Mouse (Mus musculus): ENCODE results near the gene Ets2.
"Not testable (repeated sequence)": the region's sequence is repeated elsewhere in the genome, so short reads cannot be mapped to it uniquely, and the experiment has no call there.

The Ets2 gene

GRCm38 (mm10) chr16:95734785-95735184, 32.9 kb downstream of the Ets2 start:
- DNase-seq (ENCODE audit: low spot score), result no peak

- no peak for DNase-seq (ENCODE audit: low spot score)
Observed at GRCm38 (mm10) chr16:95736059-95736458, 34.2 kb downstream of the Ets2 start.

GRCm38 (mm10) chr16:95736470-95736869, 34.6 kb downstream of the Ets2 start:
- no peak for DNase-seq (ENCODE audit: low spot score)

GRCm38 (mm10) chr16:95739522-95739921, 37.6 kb downstream of the Ets2 start:
- no peak for DNase-seq (ENCODE audit: low spot score)

GRCm38 (mm10) chr16:95741358-95741757, 39.5 kb downstream of the Ets2 start:
- peak; percentile 56 for DNase-seq (ENCODE audit: low spot score)

GRCm38 (mm10) chr16:95741915-95742739, 40.3 kb downstream of the Ets2 start:
- DNase-seq (ENCODE audit: low spot score), result no peak

- DNase-seq (ENCODE audit: low spot score), result no peak
Observed at GRCm38 (mm10) chr16:95742740-95743030, 40.8 kb downstream of the Ets2 start.

GRCm38 (mm10) chr16:95743104-95743503, 41.2 kb downstream of the Ets2 start:
- no peak for DNase-seq (ENCODE audit: low spot score)

GRCm38 (mm10) chr16:95744771-95745170, 42.9 kb downstream of the Ets2 start:
- no peak for DNase-seq (ENCODE audit: low spot score)

GRCm38 (mm10) chr16:95745685-95746084, 43.8 kb downstream of the Ets2 start:
- DNase-seq (ENCODE audit: low spot score), result no peak

- no peak for DNase-seq (ENCODE audit: low spot score)
Observed at GRCm38 (mm10) chr16:95746565-95746964, 44.7 kb downstream of the Ets2 start.

- DNase-seq (ENCODE audit: low spot score), result no peak
Observed at GRCm38 (mm10) chr16:95749291-95750103, 47.6 kb downstream of the Ets2 start.

- DNase-seq (ENCODE audit: low spot score), result peak; percentile 38
Observed at GRCm38 (mm10) chr16:95750211-95750629, 48.3 kb downstream of the Ets2 start.

GRCm38 (mm10) chr16:95752502-95752901, 50.6 kb downstream of the Ets2 start:
- DNase-seq (ENCODE audit: low spot score), result no peak

- no peak for DNase-seq (ENCODE audit: low spot score)
Observed at GRCm38 (mm10) chr16:95753295-95753694, 51.4 kb downstream of the Ets2 start.

GRCm38 (mm10) chr16:95759151-95759987, 57.5 kb downstream of the Ets2 start:
- no peak for DNase-seq (ENCODE audit: low spot score)

- DNase-seq (ENCODE audit: low spot score), result peak; percentile 60
Observed at GRCm38 (mm10) chr16:95759988-95760391, 58.1 kb downstream of the Ets2 start.

- no peak for DNase-seq (ENCODE audit: low spot score)
Observed at GRCm38 (mm10) chr16:95761742-95762141, 59.9 kb downstream of the Ets2 start.

GRCm38 (mm10) chr16:95763201-95763600, 61.3 kb downstream of the Ets2 start:
- no peak for DNase-seq (ENCODE audit: low spot score)

- DNase-seq (ENCODE audit: low spot score), result not testable (repeated sequence)
Observed at GRCm38 (mm10) chr16:95764041-95764440, 62.2 kb downstream of the Ets2 start.

GRCm38 (mm10) chr16:95766181-95766580, 64.3 kb downstream of the Ets2 start:
- DNase-seq (ENCODE audit: low spot score), result no peak

GRCm38 (mm10) chr16:95767246-95767645, 65.4 kb downstream of the Ets2 start:
- DNase-seq (ENCODE audit: low spot score), result no peak
